Mouse (Mus musculus) heart, postnatal 0 days (tissue): Measurements from ENCODE around the gene Olfr1133. TPM values are rescaled to one million over a fixed set of nuclear protein-coding genes. Genes with fewer than 3 reads are reported as not detected.

ENCODE experiments used
- ATAC-seq: fragments of 200-750 bp; cut with Nextera tagmentation; 2 replicates; pipeline ENCODE4 v1.8.0; 2017; ENCODE audit warnings: low read depth, moderate number of reproducible peaks, moderate library complexity; ENCODE audit not compliant: insufficient read depth
- DNase-seq: peaks from one replicate; pipeline ENCODE4 v3.0.0-alpha.2; 2016; ENCODE audit warnings: low spot score
- H3K27ac ChIP-seq: fragments of 300-500 bp; sonication (generic); 2 replicates; pipeline ENCODE4 v1.5.1; 2014; ENCODE audit warnings: low read depth, mild to moderate bottlenecking
- H3K27me3 ChIP-seq: fragments of 300-500 bp; sonication (generic); 2 replicates; pipeline ENCODE4 v1.6.1; 2014; ENCODE audit warnings: low read length, mixed read lengths; ENCODE audit not compliant: control insufficient read depth, insufficient read depth
- H3K36me3 ChIP-seq: fragments of 300-500 bp; sonication (generic); replicated peaks from 2 replicates; pipeline ENCODE4 v1.6.1; 2014; ENCODE audit warnings: low read length, mixed read lengths; ENCODE audit not compliant: control insufficient read depth, insufficient read depth
- H3K4me1 ChIP-seq: fragments of 300-500 bp; sonication (generic); 2 replicates; pipeline ENCODE4 v1.6.1; 2014; ENCODE audit warnings: antibody characterized with exemption; ENCODE audit not compliant: control insufficient read depth, insufficient read depth
- H3K4me2 ChIP-seq: fragments of 300-500 bp; sonication (generic); 2 replicates; pipeline ENCODE4 v1.6.1; 2014; ENCODE audit warnings: low read depth, mild to moderate bottlenecking, low read length, moderate library complexity
- H3K4me3 ChIP-seq: fragments of 300-500 bp; sonication (generic); 2 replicates; pipeline ENCODE4 v1.5.1; 2014; ENCODE audit warnings: low read depth, low read length
- H3K9ac ChIP-seq: fragments of 300-500 bp; sonication (generic); replicated peaks from 2 replicates; pipeline ENCODE4 v1.6.1; 2014; ENCODE audit warnings: low read depth, low read length, mixed read lengths
- H3K9me3 ChIP-seq: fragments of 300-500 bp; sonication (generic); replicated peaks from 2 replicates; pipeline ENCODE4 v1.6.1; 2016; ENCODE audit warnings: low read length; ENCODE audit not compliant: control insufficient read depth
- CTCF ChIP-seq: IDR thresholded peaks from 2 replicates; pipeline ENCODE4 v1.5.1; 2016; ENCODE audit warnings: antibody characterized with exemption, control low read depth, low read depth
- EP300 ChIP-seq: IDR thresholded peaks from 2 replicates; pipeline ENCODE4 v1.6.1; 2016; ENCODE audit warnings: antibody characterized with exemption, low read depth
- WGBS: fragments of 180-500 bp; shearing (Covaris S2); extraction: QIAGEN DNeasy Blood & Tissue Kit; methylation state at CpG from one replicate; pipeline ENCODE4 v1.1.7; 2014; 5-methylcytosine and 5-hydroxymethylcytosine counted together
- polyA plus RNA-seq: library from polyadenylated mRNA; unstranded; fragments of >200 nt; fragmentation: Nextera tagmentation; extraction: Ambion mirVana; gene quantifications from 2 replicates; pipeline ENCODE4 v1.2.1, GENCODE M21; 2015
- total RNA-seq: library from RNA; depleted of rRNA; stranded (reverse); fragments of >200 nt; gene quantifications from 2 replicates; pipeline ENCODE4 v1.2.3, GENCODE M21; 2014; ENCODE audit warnings: low replicate concordance; rRNA removed

Olfr1133 gene
- total RNA-seq (not detected in 2 replicates), polyA plus RNA-seq (not detected in 2 replicates)

GRCm38 (mm10) chr2:87647274-87647673 lies at the start of gene Olfr1133:
Gene Olfr1133, minus strand, starts transcription at chr2:87647374.
- H3K4me1 ChIP-seq, result no peaks in the 10 kb centered on the region
- H3K9ac ChIP-seq, result no peak within 1 kb of the TSS
- ATAC-seq (no peak), DNase-seq (no peak)
- H3K27ac ChIP-seq, result no peak within 1 kb of the TSS
- no peaks in the 10 kb centered on the region for H3K27me3 ChIP-seq
- H3K4me2 ChIP-seq, result no peak within 1 kb of the TSS
- no peak for TF ChIP-seq EP300
- TF ChIP-seq CTCF, result no peak
- no peaks in the 10 kb centered on the region for H3K36me3 ChIP-seq
- no peaks in the 10 kb centered on the region for H3K9me3 ChIP-seq
- H3K4me3 ChIP-seq, result no peak within 1 kb of the TSS

- DNase-seq (no peak), ATAC-seq (no peak)
- Histone ChIP-seq H3K36me3 (no peaks in the 10 kb centered on the region), H3K4me3 (no peak within 1 kb of the TSS), H3K4me2 (no peak within 1 kb of the TSS), H3K4me1 (no peaks in the 10 kb centered on the region), H3K27ac (no peak within 1 kb of the TSS), H3K9ac (no peak within 1 kb of the TSS), H3K27me3 (no peaks in the 10 kb centered on the region), H3K9me3 (no peaks in the 10 kb centered on the region)
- TF ChIP-seq CTCF, result no peak
- TF ChIP-seq EP300, result no peak
Measured at GRCm38 (mm10) chr2:87693847-87694246, 46.7 kb upstream of the Olfr1133 start, which contains the start of gene Olfr1136. Gene Olfr1136, minus strand, starts transcription at chr2:87693947.

GRCm38 (mm10) chr2:87673564-87673963 lies 26.4 kb upstream of the Olfr1133 start, which contains the start of gene Olfr1135:
Gene Olfr1135, minus strand, starts transcription at chr2:87673664.
- Histone ChIP-seq H3K27ac (no peak within 1 kb of the TSS), H3K4me2 (no peak within 1 kb of the TSS), H3K36me3 (no peaks in the 10 kb centered on the region), H3K4me3 (no peak within 1 kb of the TSS), H3K27me3 (no peaks in the 10 kb centered on the region), H3K9me3 (no peaks in the 10 kb centered on the region), H3K9ac (no peak within 1 kb of the TSS), H3K4me1 (no peaks in the 10 kb centered on the region)
- DNase-seq (no peak), ATAC-seq (no peak)
- 11% methylated on average over 1 of the region's 1 CpGs for WGBS
- TF ChIP-seq EP300 (no peak), CTCF (no peak)

- no peak within 1 kb of the TSS for H3K9ac ChIP-seq
- H3K36me3 ChIP-seq, result no peaks in the 10 kb centered on the region
- ATAC-seq (no peak), DNase-seq (no peak)
- no peaks in the 10 kb centered on the region for H3K9me3 ChIP-seq
- H3K27ac ChIP-seq, result no peak within 1 kb of the TSS
- no peaks in the 10 kb centered on the region for H3K27me3 ChIP-seq
- no peak for TF ChIP-seq CTCF
- TF ChIP-seq EP300, result no peak
- H3K4me2 ChIP-seq, result no peak within 1 kb of the TSS
- no peaks in the 10 kb centered on the region for H3K4me1 ChIP-seq
- H3K4me3 ChIP-seq, result no peak within 1 kb of the TSS
- 58% methylated on average over 2 of the region's 2 CpGs for WGBS
Measured at GRCm38 (mm10) chr2:87658360-87658759, 11.2 kb upstream of the Olfr1133 start, which contains the start of gene Olfr1134. Gene Olfr1134, minus strand, starts transcription at chr2:87658460.

- Histone ChIP-seq H3K9me3 (no peaks in the 10 kb centered on the region), H3K4me3 (no peak overlapping the region), H3K36me3 (no peaks in the 10 kb centered on the region), H3K27me3 (no peaks in the 10 kb centered on the region), H3K27ac (no peak overlapping the region), H3K4me1 (no peaks in the 10 kb centered on the region), H3K4me2 (no peak overlapping the region), H3K9ac (no peak overlapping the region)
- ATAC-seq, result no peak
- DNase-seq, result no peak
- TF ChIP-seq EP300 (no peak), CTCF (no peak)
Measured at GRCm38 (mm10) chr2:87642441-87642840, 4.7 kb downstream of the Olfr1133 start.

- ATAC-seq, result no peak
- Histone ChIP-seq H3K4me2 (no peak within 1 kb of the TSS), H3K9ac (no peak within 1 kb of the TSS), H3K9me3 (no peaks in the 10 kb centered on the region), H3K36me3 (no peaks in the 10 kb centered on the region), H3K27me3 (no peaks in the 10 kb centered on the region), H3K4me3 (no peak within 1 kb of the TSS), H3K27ac (no peak within 1 kb of the TSS), H3K4me1 (no peaks in the 10 kb centered on the region)
- TF ChIP-seq CTCF (no peak), EP300 (no peak)
- DNase-seq, result no peak
Measured at GRCm38 (mm10) chr2:87637435-87637834, 9.7 kb downstream of the Olfr1133 start, which contains the start of gene Olfr1132. Gene Olfr1132, minus strand, starts transcription at chr2:87637535.
